Mouse (Mus musculus) erythroid progenitor cell, adult 5-6 weeks (primary cell): ENCODE data around the gene Tor1aip1. TPM values are rescaled to one million over a fixed set of nuclear protein-coding genes. Genes with fewer than 3 reads are reported as not detected.

Experiments used
- ATAC-seq: replicated peaks from 2 replicates; pipeline ENCODE4 v1.8.0; 2016; ENCODE audit warnings: moderate number of reproducible peaks, mild to moderate bottlenecking, moderate TSS enrichment, inconsistent platforms; ENCODE audit not compliant: poor library complexity, low FRiP score, severe bottlenecking
- total RNA-seq, 2 experiments: library from RNA; stranded (forward) in 1 of 2; stranded (reverse) in 1 of 2; fragments of 150-400 nt in 1 of 2; fragments of 186-747, 209-891 nt in 1 of 2; gene quantifications; 2 replicates each; pipeline versions ENCODE4 v1.2.3 to v1.2.4; 2015 to 2017; ENCODE audit warnings: low replicate concordance in 2 of 2

Tor1aip1 gene
- total RNA-seq, 2 experiments from 2014 or later, result 34.5 to 85.1 TPM

- ATAC-seq, result peak; percentile 40
Measured at GRCm38 (mm10) chr1:155972146-155973067, 63.9 kb downstream of the Tor1aip1 start.

Other genes starting within 250 kb of the Tor1aip1 start
- gene Qsox1, start 223.6 kb downstream of the Tor1aip1 start, total RNA-seq (2015; ENCODE audit: low replicate concordance), result 2.5 and 8.8 TPM in 2 replicates
- 0.91 and 4.6 TPM in 2 replicates for gene Qsox1, start 223.6 kb downstream of the Tor1aip1 start, total RNA-seq (2017; ENCODE audit: low replicate concordance)
- 71.7 and 94.7 TPM in 2 replicates for gene Cep350, start 63.2 kb downstream of the Tor1aip1 start, total RNA-seq (2015; ENCODE audit: low replicate concordance)
- 92.1 and 109 TPM in 2 replicates for gene Cep350, start 63.2 kb downstream of the Tor1aip1 start, total RNA-seq (2017; ENCODE audit: low replicate concordance)
- 119 and 138 TPM in 2 replicates for gene Tor1aip2, start 1.1 kb downstream of the Tor1aip1 start, total RNA-seq (2015; ENCODE audit: low replicate concordance)
- 128 and 132 TPM in 2 replicates for gene Tor1aip2, start 1.1 kb downstream of the Tor1aip1 start, total RNA-seq (2017; ENCODE audit: low replicate concordance)
- not detected in 2 replicates for gene Fam163a, start 168.5 kb upstream of the Tor1aip1 start, total RNA-seq (2015; ENCODE audit: low replicate concordance)
- gene Fam163a, start 168.5 kb upstream of the Tor1aip1 start, total RNA-seq (2017; ENCODE audit: low replicate concordance), result not detected in 2 replicates